Comparison of ENCODE assay signal across 8 mouse cellular contexts in genomic region chr1:133921304-133921751, GRCm38 (mm10). TPM values are rescaled to one million over a fixed set of nuclear protein-coding genes. Genes with fewer than 3 reads are reported as not detected.
DNase-seq lines count a peak whose midpoint lies in the region; ATAC-seq lines count a peak whose summit lies in the region.

Gene Prelp, minus strand, starts transcription at chr1:133921414.

- DNase-seq in 3T3-L1 (ENCODE audit: low read depth, low spot score), result peak; percentile 51
- DNase-seq in adrenal gland, postnatal 10 days, result peak; percentile 54
- DNase-seq in gastrocnemius, postnatal 25 days, result peak; percentile 64
- DNase-seq in embryo, embryonic 9.5 days (ENCODE audit: extremely low spot score), result no peak
- DNase-seq in right cerebral cortex, postnatal 10 days (ENCODE audit: low spot score in 2 of 2), result no peak

- H3K4me3 ChIP-seq in intestine, embryonic 16.5 days (ENCODE audit: low read length), result no peak within 1 kb of the TSS
- H3K4me3 ChIP-seq in lung, embryonic 16.5 days (ENCODE audit: low read length), result peak within 1 kb of the TSS; percentile 33

- no peaks in the 10 kb centered on the region for H3K27me3 ChIP-seq in intestine, embryonic 16.5 days (replicated peaks; ENCODE audit: control insufficient read depth, insufficient read depth, low read length)
- H3K27me3 ChIP-seq in lung, embryonic 16.5 days (ENCODE audit: control insufficient read depth, insufficient read depth, low read depth, low read length), result no peaks in the 10 kb centered on the region

- H3K4me1 ChIP-seq in intestine, embryonic 16.5 days (ENCODE audit: control insufficient read depth, insufficient read depth, low read length), result peaks cover 44% of the 10 kb centered on the region
- peaks cover 62% of the 10 kb centered on the region for H3K4me1 ChIP-seq in lung, embryonic 16.5 days (replicated peaks; ENCODE audit: control insufficient read depth, insufficient read depth, low read length)

- ATAC-seq in intestine, embryonic 16.5 days, result 0 out of 2 replicates have a peak, but pooled peaks have one; percentile 59
- ATAC-seq in lung, embryonic 16.5 days (ENCODE audit: low read depth), result peak; percentile 65
- no peak for ATAC-seq in activated CD4-positive, CD25-positive, alpha-beta regulatory T cell, adult 4 months

- no peaks in the 10 kb centered on the region for H3K9me3 ChIP-seq in intestine, embryonic 16.5 days (ENCODE audit: control insufficient read depth, low read length)
- H3K9me3 ChIP-seq in lung, embryonic 16.5 days (ENCODE audit: control insufficient read depth, low read length), result no peaks in the 10 kb centered on the region

- WGBS in intestine, embryonic 16.5 days, result 16% methylated on average over 8 of the region's 8 CpGs
- 7% methylated on average over 8 of the region's 8 CpGs for WGBS in lung, embryonic 16.5 days

- peak within 1 kb of the TSS; percentile 48 for H3K27ac ChIP-seq in intestine, embryonic 16.5 days (ENCODE audit: low read length)
- H3K27ac ChIP-seq in lung, embryonic 16.5 days (ENCODE audit: low read length), result peak within 1 kb of the TSS; percentile 90

- H3K9ac ChIP-seq in intestine, embryonic 16.5 days (ENCODE audit: low read depth, low read length), result peak within 1 kb of the TSS; percentile 31
- H3K9ac ChIP-seq in lung, embryonic 16.5 days (ENCODE audit: low read length), result peak within 1 kb of the TSS; percentile 54

- no peaks in the 10 kb centered on the region for H3K36me3 ChIP-seq in intestine, embryonic 16.5 days (ENCODE audit: control insufficient read depth, insufficient read depth, low read length)
- no peaks in the 10 kb centered on the region for H3K36me3 ChIP-seq in lung, embryonic 16.5 days (ENCODE audit: control insufficient read depth, insufficient read depth, low read length)

- H3K4me2 ChIP-seq in intestine, embryonic 16.5 days (ENCODE audit: low read depth, low read length), result peak within 1 kb of the TSS; percentile 36
- peak within 1 kb of the TSS; percentile 48 for H3K4me2 ChIP-seq in lung, embryonic 16.5 days (ENCODE audit: low read depth, low read length)

RNA-seq across cellular contexts. Expression of gene Prelp, which starts in this region (rescaled TPM):
- 10 to 100 TPM; 56.9 to 74.1 TPM for total RNA-seq in adrenal gland, postnatal 10 days (2021)
- total RNA-seq in gastrocnemius, postnatal 25 days (2021), result 10 to 100 TPM; 14.9 to 21.8 TPM
- polyA plus RNA-seq in intestine, embryonic 16.5 days (2015; fragmentation: Nextera tagmentation; extraction: Ambion mirVana), result 2.7 and 2.9 TPM in 2 replicates
- polyA plus RNA-seq in lung, embryonic 16.5 days (2015; fragmentation: Nextera tagmentation; extraction: Ambion mirVana), result 22.4 and 28.6 TPM in 2 replicates
- polyA plus RNA-seq in activated CD4-positive, CD25-positive, alpha-beta regulatory T cell, adult 4 months (2017; shearing (Covaris generic)), result not detected

Comparison
In these comparisons a context has a peak if more than half of its experiments do, and no peak if none do; other contexts are left out.
1. DNase-seq: peak in 3T3-L1 (single experiment), adrenal gland, postnatal 10 days (single experiment) and gastrocnemius, postnatal 25 days (single experiment); none in embryo, embryonic 9.5 days (single experiment) and right cerebral cortex, postnatal 10 days (0 of 2).